Mouse (Mus musculus) telencephalon, adult 2 months (tissue): ENCODE measurements around the gene Mgme1.

ENCODE experiments used
- DNase-seq: peaks from one replicate; pipeline ENCODE4 v3.0.0-alpha.2; 2011; ENCODE audit warnings: low read depth, low spot score

The Mgme1 gene

DNA sequence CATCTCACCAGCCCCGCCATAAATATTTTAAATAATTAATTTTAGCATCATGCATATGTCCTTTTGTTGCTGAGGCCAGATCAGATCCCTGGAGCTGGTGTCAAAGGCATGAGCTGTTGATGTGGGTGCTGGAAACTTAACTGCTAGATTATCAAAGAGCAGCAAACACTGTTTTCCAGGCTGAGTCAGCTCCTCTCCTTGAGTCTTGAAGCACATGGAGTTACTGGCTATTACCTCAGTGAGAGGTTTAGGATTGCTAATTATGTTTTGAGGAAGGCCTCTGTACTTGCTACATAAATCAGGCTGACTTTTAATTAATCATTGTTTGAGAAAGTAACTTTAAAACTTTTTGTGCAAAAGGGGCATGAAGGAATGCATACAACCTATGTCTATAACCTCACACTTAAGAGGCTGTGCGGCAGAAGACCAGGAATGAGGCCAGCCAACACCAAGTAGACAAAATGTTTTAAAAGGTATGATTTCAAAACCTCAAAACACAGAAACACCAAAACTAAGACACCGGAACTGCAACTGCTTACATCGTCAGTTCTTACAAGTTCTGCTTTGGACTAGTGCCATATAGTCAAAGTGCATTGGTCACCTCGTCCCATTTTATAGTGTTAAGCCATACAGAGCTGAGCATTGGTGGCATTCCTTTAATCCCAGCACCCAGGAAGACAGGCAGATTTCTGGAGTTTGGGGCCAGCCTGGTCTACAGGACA is 5.9 kb upstream of the Mgme1 start:
- no peak for DNase-seq

DNA sequence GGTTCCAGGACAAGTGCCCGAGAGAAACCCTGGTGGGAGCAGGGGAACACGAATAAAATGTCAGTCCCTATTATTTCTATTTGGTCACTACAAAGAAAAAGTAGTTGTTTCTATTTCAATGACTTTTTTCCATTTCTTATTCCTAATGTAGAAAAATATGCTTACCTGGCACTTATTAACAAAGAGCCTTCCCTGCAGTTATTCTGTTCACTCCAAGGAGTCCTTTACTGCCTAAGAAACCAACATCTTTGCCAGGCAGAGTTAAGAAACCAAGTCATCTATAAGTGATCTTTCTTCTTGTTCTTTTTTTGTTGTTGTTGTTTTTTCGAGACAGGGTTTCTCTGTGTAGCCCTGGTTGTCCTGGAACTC is 5.4 kb upstream of the Mgme1 start:
- no peak for DNase-seq

DNA sequence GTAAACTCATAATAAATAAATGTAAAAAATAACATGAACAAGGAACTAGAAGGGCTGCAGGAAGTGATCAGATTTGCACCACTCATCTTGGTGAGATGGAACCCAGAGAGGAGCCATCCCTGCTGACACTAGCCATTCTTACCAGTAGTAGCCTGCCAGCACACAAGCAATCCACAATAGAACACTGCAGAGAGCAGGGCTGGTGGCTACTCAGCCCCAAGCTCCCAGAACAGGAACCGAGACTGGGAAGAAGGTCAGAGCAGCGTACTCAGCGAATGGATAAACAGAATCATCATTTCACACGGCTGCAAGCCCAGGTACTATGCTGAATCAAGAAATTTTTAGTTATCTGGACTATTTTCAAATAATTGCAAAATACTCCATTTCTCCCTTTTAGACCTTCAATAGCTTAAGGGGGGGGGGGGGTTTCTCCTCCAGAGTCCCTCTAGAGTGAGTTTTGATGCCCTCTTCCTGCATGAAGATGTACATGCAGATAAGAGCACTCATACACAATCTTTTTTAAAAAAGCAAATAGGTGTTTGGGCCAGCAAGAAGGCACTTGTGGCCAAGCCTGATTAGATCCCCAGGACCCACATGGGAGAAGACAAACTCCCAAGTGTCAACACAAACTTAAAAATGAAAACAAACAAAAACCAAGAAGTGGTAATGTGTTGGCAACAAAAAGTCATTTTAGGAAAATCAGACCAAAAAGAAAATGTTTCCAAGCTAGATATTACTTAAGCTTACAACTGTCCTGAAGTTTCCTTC is 4.4 kb upstream of the Mgme1 start:
- no peak for DNase-seq

DNA sequence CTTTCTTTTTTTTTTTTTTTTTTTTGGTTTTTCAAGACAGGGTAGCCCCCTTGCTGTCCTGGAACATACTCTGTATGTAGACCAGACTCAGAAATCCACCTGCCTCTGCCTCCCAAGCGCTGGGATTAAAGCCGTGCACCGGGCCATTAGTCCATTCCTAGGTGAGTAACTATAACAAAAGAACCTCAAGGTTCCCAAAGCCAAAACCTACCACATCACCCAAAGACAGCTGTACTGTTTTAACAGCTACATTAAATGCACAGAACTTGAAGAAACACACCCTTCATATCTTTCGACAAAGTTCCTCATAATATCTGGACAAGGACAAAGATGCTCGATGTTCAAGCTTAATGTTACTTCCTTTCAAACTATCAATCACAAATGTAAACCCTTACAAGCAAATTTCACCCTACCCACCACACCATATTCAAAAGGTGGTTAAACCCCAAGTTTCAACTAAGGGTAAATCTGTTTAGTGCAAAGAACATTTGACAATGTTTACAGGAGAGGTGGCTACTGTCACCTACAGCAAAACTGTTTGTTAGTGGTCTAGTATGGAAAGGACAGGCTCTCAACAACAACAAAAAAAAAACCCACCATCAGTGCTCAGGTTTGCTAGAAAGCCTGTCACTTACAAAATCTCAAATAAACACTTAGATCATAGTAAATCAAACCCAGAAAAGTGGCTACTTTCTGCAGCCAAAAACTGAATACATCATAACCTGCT is 3.3 kb upstream of the Mgme1 start:
- no peak for DNase-seq

DNA sequence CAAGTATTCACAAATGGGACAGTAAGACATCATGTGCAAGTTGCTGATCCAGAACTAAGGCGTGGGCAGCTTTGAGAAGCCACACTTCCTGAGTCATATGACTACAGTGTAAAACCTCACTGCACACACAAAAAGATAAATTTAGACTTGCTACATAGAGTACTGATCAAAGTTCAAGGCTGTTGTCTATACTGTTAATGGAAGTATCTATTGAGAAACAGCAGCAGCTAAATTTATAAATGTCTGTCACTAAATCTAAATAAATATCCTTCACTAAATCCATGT is 2.8 kb upstream of the Mgme1 start:
- DNase-seq, result peak; percentile 55

DNA sequence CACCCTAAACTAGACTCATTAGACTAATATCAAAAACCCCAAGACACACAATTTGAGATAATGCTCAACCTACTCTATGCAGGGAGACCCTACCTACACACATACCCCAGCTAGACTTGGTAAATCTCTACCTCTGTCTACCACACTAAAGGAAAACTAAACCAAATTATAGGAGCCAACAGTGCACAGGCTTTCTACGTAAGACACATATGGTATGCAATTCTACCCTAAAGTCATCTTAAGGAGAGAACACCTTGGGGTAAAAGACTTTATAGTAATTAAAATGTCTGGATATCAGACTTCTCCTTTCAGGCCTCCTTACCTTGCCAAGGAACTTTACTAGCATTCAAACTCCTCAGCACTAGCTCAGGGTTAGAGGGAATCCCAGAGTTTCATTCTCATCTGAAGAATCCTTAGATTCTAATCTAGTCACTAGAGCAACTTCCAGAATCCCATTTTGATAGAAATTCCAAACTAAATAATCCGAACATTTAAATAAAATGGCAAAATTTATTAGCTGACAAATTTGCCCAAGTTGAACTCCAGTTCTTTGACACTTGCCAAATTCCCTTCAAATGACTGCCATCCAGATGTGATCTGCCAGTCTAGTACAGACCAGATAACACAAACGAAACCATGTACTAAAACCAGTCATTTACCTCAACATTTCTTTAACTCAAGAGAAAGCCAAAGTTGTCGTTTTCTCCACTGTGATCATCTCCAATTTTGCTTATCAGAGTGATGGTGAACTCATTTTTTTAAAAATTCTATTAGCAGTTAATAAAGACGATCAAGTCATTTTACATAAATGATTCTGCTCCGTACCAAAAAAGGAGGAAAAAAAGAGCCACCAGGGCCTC is 1.8 kb upstream of the Mgme1 start:
- no peak for DNase-seq

DNA sequence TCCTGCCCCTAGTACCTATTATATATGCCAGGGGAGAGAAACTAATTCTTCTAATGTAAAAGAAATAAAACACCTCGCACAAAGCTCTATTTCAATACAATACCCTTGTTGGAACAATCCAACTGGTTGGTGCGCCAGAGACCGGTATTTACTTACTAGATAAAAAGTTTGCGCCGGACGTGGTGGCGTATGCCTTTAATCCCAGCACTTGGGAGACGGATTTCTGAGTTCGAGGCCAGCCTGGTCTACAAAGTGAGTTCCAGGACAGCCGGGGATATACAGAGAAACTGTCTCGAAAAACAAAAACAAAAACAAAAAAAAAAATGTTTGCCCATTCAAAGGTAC is 1.2 kb upstream of the Mgme1 start:
- DNase-seq, result no peak

DNA sequence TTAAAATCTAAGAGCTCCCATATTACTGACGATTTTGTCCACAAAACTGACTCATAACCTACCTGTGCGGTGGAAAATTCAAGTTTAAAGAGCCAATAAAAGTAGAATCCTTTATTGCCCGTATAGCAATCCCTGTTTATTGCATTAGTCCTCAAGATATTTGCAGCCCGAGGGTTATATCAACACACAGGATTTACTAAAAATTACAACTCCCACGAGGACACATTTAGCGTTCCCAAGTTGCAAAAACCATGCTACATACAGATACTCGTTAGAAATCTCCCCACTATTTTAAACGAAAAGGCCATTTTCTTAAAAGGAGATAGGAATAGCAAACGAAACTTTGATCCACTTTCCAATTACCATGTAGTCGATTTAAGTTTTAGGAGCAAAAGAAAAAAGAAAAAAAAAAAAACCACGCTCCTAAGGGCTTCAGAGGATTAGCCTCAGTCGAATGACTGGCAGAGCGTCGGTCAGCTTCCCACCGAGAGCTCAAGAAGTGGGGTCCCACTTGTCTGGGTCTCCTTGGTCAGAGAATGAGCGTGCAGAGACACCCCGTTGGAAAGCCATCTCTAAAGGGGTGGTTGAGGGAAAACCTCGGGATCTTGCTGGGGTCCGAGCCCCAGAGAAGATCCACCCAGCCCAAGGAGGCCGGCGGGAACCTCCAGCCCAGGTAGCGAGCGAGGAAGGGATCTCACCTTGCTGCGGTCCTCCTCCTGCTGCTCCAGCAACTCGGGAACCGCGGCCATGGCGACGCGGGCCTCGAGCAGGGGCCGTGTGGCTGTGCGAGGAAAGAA is 586 bp upstream of the Mgme1 start:
- DNase-seq, result no peak

DNA sequence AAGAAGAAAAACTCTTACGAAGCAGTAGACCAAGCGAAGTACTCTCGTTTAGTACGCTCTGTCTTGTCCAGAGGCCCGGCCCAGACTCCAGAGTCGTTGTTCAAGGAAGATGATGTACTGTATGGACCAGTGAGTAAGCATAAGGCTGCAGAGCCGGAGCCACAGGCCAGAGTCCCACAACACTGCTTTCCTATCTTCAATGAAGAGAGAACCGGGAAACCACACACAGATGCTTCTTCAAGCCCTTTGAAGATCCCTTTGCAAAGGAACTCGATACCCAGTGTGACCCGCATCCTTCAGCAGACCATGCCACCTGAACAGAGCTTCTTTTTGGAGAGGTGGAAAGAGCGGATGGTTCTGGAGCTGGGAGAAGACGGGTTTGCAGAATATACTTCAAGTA is 1.6 kb downstream of the Mgme1 start:
- DNase-seq, result no peak

DNA sequence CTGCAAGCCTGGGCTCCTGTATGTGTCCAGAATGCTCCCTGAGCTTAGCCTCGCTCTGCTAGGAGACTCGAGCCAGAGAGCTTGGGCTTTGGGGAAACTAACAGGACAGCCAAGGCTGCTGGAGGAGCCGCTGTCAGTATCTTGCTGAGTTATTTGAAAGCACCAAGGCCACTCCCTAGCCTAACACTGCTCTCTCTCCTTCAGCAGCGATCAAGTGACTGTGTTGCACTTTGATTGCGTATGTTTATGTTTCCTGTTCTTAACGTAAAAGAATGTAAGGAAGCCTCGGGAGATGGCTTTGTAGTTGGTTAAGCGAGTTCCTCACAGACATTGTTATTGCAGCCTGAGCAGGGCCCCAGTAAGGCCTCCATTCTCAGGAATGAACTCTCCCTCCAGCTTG is 4.3 kb downstream of the Mgme1 start:
- no peak for DNase-seq

DNA sequence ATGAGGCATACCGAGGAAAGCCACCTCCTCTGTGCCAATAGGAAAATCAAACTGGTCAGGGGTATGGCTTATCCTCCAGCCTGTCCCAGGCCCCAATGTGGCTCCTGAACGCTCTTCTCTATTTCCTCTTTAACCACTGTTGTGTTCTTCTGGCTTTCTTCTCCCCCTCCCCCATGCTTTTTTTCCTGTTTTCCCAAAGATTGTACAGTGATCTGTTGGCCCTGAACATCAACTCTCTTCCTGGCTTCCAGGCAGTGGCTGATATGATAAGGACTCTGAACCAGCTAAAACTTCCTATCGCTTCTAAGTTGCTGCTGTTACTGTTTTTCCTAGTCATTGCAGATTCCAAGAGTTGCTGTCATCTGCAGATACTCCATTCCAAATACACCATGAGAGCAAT is 6.4 kb downstream of the Mgme1 start:
- DNase-seq, result no peak

DNA sequence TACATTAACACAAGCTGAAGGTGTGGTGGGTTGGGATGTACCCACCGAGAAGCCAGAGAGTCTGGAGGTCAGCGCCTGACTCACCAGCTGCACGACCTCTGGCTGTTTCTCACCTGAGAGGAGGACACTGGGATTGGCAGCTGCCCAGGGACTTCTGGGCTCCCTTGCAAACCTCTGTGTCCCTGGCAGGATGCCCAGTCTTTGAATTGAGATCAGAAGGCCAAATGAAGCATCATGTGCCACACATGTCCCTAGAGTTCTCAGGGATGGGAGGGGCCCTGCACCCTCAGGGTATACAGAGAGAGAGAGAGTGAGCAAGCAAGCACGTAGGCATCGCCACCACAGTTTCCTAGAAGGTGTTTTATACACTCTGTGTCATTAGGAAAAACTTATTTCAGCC is 9.3 kb downstream of the Mgme1 start:
- no peak for DNase-seq

DNA sequence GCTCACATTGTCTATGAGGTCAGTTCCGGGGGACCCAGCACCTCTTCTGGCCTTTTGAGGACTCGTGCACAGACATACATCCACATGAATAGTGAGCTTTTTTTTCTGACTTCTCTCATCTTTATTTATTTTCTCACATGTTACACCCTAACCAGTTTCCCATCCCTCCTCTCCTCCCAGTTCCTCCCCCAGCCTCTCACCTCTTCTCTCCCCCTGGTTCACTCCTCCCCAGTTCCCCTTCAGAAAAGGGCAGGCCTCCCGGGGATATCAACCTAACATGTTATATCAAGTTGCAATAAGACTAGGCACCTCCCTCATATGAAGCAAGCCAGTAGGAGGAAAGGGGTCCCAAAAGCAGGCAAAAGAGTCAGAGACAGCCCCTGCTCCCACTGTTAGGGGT is 10.1 kb downstream of the Mgme1 start:
- no peak for DNase-seq

DNA sequence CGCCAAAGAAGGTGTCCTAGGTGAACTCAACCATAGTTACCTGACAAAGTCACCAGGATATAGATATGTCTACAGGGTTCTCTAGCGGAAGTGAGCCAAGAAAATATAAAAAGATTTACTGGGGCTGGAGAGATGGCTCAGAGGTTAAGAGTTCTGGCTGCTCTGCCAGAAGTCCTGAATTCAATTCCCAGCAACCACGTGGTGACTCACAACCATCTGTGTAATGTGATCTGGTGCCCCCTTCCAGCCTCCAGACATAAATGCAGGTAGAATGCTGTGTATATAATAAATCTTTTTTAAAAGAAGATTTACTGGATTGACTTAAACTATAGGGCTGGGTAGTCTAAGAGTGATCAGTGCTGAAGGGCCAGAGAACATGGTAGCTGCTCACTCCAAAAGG is 11.0 kb downstream of the Mgme1 start:
- DNase-seq, result no peak

DNA sequence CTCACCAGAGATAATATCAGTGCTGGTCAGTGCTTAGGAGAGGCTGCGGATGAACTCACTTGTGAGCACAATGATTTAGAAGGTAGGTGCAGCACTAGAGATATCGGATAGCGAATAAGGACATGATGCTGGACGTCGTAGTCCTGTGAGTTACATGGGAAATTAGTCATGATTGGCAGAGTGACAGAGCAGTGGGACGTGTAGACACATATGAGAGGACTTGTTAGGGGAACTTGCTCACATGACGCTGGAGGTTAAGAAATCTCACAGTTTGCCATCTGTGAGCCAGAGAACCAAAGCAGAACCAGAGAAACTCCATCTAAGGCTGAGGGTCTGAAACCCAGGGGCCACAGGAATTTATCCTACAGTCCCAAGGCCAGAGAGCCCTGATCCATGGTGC is 19.9 kb downstream of the Mgme1 start:
- no peak for DNase-seq

DNA sequence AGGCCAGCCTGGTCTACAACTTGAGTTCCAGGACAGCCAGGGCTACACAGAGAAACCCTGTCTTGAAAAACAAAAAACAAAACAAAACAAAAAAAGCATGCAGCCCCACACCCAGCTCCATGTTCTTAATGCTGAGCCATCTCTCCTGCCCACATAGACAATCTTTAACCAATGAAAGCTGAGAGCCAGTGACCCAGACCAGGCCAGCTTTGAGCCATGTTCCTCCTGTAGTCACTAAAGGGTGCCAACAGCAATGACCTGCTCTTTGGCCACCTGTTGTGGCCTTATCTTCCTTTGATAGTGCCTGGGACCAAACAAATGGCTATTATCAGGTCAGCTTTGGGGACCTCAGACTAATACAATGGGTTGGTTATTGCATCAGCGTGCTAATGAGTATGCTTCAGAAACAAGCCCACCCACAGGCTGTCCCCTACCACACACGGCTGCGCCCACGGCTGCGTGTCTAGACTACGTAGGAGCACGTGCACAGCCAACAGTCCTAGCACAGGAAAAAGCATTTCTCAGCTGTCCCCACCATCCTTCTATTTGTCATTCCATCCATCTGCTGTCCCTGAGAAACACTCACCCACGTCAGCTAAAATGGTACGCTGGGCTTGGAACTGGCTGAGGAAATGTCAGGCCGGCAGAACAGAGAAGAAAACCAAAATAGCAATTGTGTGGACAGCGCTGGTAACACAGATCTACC is 21.3 kb downstream of the Mgme1 start:
- DNase-seq, result peak; percentile 89

DNA sequence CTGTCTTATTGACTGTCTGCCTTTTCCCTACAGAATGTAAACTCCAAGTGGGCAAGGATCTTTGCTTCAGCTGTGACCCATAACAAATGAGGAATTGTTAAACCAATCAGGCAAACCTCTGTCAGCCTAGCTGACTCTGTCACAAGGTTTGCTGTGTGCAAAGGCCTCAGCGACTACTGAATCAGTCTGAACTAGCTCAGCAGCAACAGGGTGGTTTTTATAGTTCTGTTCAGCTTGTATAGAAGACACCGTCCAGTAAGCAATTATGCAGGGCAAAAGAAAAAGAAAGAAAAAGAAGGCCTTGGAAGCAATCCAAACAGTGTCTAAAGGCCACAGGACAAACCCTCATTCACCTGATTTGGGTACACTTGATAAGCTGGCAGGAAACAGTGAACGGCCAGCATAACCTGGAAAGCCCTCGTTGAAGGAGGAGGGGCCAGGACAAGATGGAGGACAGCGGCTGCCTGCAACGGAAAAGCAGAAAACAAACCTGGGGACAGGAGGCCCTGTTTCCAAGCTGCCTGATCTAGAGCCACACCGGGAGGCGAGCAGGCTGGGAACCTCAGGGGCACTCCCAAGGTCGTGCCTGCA is 24.8 kb downstream of the Mgme1 start:
- DNase-seq, result no peak

DNA sequence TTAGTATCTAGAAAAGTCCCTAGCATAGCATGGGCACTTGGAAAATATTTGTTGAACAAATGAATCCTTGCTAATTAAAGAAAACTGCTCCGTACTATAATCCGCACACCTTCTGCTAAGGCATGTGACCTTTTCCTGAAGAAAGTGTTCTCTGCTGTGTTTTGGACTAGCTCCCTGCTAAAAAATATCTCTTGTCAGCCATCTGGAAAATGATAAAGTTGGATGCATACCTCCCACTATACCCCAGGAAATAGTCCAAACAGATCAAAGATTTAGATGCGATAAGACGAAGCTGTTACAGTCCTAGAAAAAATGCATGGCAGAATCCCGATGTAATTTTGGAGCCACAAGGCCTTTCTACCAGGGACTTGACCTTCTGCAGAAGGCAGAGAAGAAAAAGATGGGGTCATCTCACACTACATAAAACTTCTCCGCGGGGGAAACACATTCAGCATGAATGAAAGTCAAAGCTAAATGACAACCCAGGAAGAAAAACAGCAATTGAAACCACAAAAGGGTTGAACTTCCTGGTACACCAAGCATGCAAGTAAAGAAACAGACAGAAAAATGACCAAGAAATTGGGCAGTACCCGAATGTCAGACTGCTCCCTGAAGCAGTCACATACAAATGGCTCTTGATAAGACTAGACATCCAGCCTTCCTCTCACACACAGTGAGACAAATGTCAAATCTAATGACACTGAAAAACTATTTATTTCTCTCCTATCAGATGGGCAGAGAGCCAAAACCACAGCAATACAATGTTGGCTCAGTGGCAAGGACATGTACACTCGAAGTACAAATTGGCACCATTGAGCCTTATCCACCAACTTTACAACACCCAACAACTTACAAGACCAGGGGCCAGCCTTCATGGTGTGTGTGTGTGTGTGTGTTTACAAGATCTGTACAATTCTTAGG is 29.5 kb downstream of the Mgme1 start:
- peak; percentile 74 for DNase-seq

DNA sequence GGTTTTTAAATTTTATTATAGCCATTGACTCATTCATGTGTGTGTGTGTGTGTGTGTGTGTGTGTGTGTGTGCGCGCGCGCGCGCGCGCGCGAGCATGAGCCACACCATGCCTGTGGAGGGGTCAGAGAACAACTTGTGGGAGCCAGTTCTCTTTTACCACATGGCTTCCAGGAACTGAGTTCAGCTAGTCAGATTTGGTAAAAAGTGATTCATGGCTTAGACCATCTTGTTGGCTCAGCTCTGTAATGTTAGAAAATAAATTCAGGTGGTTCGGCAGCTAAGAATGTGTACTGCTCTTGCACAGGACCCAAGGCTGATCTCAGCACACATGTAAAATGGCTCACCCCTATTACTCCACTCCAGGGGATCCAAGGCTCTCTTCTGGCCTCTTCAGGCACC is 30.6 kb downstream of the Mgme1 start:
- no peak for DNase-seq
